Mouse (Mus musculus) monocyte, adult 5-6 weeks (primary cell): ENCODE measurements around the gene Ier5. TPM values are rescaled to one million over a fixed set of nuclear protein-coding genes. Genes with fewer than 3 reads are reported as not detected.

Source experiments
- ATAC-seq: fragments of 153-309, 156-312 bp; replicated peaks from 2 replicates; pipeline ENCODE4 v1.8.0; 2017; ENCODE audit warnings: mild to moderate bottlenecking; ENCODE audit not compliant: low TSS enrichment, insufficient number of reproducible peaks, severe bottlenecking, poor library complexity, low FRiP score
- total RNA-seq: library from RNA; stranded (forward); fragments of 200-1000, 200-491, 200-594 nt; gene quantifications from 3 replicates; pipeline ENCODE4 v1.2.3, GENCODE M21; 2017

The Ier5 gene
- total RNA-seq, 1 experiment from 2014 or later = 139 TPM

DNA sequence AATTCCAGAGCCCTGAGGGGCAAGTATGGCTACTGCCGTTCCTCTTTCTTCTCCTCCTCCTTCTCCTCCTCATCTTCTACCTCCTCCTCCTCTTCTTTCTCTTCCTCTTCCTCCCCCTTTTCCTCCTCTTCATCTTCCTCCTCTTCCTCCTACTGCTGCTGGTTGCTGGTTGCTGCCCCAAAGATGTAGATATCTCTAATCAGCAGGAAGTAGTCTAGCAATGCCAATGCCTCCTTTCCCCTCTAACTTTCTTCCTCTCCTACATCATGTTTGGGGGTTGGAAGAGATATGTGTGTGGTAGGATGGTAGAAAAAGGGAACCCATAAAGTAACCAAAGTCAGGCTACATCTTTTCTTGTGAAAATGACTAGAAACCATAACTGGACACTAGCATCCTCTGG lies 6.9 kb upstream of the Ier5 start:
- no peak for ATAC-seq

DNA sequence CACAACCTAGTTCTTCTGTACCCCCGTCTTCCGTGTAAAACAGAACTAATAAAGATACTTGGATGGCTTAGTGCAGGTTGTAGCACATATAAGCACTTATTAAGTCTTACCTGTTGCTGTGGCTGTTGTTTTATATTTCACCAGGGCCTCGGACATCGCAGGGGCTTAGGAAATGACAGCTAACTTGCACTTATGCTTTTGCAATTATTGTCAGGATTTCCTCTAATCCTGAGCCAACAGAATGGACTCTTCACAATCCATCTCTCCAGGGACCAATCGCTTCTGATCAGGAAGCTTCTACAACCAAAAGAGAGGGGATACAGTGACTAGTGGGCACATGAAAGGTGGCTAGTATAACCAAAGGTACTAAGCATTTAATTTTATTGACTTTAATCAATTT lies 4.6 kb upstream of the Ier5 start:
- no peak for ATAC-seq

DNA sequence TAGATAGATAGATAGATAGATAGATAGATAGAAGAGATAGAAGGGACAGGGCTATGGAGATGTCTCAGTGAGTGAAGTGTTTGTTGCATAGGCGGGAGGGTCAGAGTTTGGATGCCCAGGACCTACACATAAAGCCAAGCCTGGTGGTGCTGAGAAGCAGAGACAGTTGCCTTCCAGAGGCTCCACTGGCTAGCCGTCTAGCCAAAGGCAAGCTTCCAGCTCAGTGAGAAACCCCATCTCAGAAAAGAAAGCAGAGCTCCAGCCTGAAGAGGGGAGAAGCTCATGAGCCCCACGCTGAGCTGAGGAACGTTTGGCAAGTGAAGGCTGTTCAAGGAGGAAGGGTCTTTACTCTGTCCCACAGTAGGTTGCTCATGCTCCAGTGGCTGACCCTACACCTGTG lies 3.2 kb upstream of the Ier5 start:
- ATAC-seq = no peak

DNA sequence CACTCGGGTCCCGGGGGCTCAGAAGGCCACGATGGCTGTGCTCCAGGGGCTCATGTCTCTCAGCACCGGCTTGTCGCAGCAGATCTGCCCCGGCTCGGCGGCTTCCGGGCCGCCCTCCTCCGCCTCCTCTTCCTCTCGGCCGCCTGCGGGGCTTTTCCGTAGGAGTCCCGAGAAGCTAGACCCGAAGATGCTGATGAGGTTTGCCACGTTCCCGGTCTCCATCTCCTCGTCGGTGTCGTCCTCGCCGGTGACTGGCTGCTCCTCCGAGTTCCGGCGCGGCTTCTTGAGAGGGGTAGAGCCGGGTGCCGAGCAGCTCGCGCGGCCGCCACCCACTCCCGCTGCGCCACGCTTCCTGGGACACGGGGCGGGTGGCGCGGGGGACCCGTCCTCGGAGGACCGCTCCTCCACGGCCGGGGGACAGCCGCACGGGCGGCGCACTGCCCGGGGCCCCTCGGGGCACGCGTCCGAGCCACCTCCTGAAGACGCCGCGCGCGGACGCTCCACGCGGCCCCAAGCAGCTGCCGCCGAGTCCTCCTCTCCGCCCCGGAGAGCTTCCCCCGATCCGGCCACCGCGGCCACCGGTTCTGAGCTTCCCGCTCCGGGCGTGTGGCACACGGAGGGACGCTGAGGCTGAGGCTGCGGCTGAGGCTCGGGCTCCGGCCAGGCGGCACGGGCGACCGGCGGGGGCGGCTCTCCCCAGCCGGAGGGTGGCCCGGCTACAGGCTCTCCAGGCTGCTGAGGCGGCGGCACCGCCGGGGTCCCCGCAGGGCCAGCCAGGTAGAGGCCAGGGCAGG lies 753 bp downstream of the Ier5 start:
- no peak for ATAC-seq

DNA sequence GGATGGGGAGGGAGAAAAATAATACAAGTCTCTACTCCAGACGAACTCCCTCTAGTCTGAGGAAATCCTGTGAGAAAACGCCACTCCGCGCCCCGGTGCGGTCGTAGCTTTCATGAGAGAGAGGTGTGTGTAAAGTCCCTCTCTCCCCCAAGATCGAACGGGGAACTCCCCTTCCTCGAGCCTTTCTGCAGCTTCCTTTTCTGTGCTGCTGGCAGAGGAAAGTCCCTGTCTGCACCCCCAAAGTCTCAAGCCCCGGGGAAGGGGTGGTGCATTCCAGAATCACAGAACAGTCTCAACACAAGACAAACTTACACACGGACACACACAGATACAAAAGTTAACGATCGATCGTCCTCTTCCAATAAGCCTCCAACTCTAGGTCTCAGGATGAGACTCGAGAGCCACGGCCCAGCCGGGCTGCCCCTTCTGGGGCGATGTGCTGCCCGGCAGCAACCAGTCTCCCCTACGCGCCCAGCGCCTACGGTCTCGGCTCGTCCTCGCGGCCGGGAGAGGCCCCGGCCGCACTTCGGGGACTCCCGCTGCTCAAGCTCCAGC lies 1.4 kb downstream of the Ier5 start:
- ATAC-seq = peak; percentile 45; the same call in 1 of the 2 replicates

DNA sequence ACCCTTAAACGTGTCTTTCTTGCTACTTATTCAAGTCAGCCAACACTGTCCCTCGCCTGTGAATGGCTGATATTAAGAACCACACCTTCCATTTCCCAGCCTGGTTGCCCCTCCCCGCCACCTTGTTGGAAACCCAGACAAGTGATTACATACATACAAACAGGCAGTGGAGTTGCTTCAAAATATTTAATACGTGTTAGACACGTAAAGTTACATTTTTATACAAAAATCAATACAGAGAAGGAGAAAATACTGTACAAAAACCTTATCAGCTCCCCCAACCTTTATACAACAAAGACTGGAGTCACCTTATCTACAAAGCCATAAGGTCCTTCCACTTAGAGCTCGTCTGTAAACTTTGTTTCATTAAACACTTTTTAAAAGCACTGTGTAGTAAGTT lies 2.1 kb downstream of the Ier5 start:
- ATAC-seq = no peak

DNA sequence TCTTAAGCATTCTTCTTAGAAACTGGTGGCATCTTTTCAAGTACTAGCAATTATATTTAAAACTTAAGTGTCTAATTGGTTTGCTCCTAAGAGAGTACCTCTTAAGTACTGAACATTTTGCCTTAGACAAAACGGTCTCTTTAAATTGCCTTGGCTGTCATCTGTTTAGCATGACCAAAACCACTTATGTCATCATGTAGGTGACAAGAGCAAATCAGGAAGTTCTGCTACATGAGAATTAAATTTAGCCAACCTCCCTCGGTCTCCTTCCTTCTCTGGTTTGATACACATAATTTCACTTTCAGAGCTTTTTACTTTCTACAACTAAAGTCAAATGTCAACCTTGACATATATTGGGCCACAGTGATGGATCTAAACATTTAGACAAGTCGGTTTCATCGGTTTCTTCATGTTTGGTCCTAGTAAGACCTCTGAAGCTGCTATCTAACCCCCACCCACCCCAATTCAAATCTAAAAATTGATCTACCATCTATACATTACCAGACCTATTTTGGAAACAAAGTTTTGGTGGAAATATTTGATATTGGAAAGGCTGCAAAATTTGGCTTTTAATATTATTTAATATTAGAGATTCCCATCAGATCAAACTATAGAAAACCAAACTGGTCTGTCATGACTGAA lies 2.7 kb downstream of the Ier5 start:
- peak; percentile 58 for ATAC-seq

DNA sequence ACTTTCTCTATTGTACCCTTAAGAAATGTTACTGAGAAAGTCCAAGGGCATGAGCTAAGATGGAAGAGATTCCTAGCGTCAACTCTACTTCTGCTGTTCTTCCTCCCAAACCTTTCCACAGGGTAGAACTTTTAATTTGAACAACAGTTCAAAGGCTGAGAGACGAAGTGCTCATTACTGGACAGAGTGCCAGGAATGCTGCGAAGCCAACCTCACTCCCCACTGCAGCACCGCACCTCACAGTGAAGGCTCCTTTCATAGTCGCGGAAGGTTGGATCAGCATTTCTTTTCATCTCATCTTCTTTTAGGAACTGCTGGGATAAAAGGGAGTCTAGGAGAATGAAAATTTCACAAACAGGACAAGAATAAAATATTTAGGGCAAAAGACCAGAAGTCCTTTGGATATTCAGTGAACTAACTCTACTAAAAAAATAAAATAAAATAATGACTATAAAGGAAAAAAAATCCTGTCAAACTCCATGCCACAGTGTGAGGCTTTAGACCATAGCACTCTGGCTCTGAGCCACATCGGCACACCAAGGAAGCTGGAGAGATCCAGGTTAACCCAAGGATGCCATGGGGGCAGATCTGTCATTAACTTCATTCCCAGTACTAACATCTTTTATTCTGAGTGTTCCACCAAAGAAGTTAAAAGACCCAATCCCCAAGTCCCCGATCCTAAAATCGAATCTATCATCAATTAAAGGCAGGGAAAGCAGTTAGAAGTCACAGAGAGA lies 5.3 kb downstream of the Ier5 start:
- no peak for ATAC-seq

DNA sequence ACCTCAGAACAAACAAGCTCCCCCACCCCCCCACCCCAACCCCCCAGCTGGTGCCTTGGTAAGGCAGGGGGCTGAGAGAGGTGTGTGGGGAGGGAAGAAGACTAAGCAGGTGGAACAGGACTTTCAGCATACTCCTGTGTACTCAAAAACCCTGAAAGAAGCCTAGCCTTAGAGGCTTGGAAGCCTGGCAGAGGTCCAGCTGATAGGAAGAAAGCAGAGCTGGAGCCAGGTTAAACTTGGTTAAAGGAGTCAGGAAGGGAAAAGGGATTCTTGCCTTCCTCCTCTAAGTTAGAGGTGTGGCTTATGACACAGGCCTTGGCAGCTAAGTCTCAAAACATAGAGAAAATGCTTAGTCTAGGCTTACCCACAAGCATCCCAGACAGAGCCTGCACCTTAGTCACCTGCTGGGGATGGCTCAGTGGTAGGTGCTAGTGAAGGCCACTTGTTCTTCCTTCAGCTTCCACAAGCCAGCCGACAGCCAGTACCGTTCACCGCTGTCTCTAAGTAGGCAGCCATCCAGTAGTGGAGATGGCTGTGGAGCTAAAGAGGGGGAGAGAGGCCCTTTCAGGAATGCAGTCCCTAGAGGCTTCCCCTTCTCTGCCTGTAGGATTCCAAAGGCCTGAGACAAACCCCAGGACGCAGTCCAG lies 6.2 kb downstream of the Ier5 start:
- no peak for ATAC-seq

DNA sequence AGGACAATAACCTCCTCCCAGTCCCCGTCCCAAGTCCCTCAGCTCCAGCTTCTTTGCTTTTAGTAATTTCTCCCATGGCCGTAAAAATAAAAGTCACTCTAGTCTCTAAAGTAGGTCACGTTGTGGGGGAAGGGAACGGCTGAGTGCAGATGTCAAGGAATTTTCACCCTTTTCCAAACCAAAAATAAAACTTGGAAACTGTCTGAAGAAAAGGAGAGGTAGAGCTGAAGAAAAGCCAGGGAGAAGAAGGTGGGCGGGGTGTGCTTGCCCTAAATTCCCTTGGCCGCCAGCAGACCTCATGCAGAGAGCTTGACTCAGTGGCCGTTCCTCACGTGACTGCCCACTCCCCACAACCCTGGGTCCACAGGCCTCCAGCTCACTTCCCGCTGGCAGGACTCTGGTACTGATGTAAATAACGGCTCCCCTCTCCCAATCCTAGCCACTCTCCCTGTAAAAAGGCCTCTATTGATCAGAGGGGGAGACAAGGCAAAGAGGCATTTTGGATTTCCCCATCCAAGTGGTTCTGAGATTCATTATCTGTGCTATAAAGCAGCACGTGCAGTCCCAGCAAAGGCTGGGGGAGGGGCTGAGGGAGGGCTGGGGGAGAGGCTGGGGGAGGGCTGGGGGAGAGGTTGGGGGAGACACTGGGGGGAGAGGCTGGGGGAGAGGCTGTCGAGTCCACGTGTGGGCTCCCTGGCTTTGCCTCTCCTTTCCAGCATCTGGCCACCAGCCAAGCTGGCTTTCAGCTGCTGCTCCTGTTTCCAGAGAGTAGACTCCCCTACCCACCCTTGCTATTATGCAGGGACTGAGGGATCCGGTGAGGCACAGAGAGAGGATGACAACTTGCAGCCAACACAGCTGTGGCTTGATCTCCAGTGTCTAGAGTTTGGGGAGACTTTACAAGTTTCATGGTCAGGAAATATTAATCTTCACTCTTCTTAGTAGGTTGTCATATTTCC lies 7.3 kb downstream of the Ier5 start:
- ATAC-seq = no peak

DNA sequence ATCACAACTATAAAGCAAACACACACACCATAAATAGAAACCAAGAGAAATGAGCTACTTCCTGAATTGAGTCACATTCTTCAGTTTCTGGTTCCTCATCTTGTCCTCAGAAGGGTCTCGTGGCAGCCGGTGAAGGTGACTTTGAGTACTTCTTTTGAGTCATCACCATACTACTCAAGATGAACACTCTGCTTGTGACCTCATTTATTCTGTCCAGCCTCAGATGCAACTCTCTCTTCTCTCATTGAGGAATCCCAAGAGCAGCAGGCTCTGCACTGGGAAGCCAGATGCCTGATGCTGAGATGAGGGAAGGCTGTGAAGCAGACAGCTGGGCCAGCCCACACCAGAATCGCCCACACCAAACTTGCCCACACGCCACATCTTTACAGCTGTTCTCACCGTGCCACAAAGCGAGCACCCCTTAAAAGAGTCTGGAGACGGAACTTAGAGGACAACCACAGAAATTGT lies 8.0 kb downstream of the Ier5 start:
- peak; percentile 91 for ATAC-seq

DNA sequence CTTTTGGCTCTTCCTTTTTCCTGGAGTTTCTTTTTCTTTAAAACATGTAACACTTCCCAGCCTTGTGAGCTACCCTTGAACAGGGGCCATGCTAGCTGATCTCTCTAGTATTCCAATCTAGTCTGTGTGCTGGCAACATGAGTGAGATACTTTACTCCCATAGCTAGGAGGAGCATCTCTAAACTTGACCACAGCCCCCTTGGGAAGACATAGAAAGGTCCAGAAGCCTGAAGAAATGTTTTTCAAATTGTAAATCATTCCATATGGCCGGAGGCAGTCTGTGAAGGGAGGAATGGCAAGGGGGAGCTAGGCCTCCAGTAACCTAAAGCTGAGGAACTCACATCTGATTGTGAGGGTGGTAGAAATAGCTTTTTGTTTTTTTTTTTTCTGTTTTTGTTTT lies 8.7 kb downstream of the Ier5 start:
- no peak for ATAC-seq

DNA sequence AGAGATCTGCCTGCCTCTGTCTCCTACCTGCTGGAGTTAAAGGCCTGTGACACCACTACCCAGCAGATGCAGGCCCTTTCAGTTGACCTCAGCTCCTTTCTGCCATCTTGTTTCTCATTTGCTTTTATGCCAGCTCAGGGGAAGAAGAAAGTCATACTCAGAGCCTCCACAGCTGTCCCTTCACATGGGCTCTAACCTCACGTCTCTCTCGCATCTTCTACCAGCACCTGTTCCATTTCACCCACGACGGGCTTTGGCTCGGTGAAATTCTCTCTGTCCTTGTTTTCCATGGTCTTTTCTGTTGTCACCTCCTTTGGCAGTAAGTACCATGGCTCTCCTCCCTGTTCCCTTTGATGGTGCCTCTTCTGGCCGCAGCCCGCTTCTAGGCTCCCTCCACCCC lies 9.1 kb downstream of the Ier5 start:
- no peak for ATAC-seq

DNA sequence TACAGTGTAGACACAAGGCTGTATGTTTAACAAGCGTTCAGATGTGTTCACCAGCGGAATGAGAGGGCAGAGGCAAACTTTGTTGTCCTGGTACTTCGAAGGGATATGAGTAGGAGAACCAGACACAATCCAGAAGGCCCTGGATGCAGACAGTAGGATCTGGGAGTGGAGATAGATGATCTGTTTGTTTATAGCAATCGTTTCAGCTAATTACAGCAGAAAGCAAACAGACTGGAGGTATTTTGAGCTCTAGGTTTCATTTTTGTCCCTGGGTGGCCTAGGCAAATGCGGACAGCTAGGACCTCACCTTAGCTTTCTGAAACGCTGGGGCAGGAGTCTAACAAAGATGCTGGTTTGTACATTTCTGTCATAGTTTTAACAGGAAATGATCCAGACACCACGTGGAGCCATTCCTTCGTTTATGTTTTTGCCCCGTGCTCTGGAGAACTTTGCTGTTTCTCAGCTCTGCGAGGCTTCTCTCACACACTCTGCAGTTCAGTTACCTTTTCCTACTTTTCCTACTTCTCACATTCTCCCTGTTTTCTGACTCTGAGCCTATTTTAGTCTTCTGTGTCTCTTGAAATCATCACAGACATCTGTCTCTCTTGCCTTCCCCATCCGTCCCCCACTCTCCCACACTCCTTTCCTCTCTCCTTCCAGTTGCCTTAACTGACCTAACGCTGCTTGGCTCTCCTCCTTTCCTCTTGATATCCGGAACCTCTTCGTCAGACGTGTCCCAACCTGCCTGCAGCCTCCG lies 10.4 kb downstream of the Ier5 start:
- ATAC-seq = no peak

DNA sequence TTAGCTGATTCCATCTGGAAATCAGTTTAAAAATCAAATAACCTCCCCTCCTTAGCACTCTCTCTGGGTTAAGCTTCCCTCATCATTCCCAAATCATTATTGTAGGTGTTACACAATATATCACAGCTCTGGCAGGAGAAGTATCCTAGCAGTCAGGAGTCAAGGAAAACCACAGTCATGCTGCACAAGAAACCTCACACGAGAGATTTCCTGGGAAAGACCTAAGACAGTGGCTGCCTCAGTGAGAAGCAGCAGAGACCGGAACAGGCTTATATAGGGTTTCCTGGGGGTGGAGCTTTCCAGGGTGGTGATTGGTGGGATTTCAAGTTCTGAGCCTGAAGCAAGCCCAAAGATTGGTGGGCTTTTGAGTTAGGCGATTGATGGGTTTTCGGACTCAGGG lies 11.4 kb downstream of the Ier5 start:
- no peak for ATAC-seq

DNA sequence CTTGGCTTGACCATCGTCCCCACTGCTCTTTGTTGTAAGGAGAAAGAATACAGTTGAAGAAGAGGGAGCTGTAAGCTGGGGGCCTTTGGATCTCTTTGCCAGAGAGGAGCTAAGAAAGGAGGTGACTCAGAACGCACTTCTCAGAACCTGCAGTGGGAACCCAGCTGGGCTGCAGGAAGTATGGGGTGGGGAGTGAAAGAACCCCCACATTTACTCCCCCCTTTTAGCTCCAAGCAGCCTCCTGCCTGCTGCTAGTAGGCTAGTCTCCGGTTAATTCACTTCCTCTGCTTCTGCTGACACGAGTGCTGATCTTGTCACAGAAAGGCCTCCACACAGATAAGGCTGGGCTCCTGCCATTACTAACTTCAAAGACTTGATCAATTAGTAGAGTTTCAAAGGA lies 12.5 kb downstream of the Ier5 start:
- ATAC-seq = no peak

DNA sequence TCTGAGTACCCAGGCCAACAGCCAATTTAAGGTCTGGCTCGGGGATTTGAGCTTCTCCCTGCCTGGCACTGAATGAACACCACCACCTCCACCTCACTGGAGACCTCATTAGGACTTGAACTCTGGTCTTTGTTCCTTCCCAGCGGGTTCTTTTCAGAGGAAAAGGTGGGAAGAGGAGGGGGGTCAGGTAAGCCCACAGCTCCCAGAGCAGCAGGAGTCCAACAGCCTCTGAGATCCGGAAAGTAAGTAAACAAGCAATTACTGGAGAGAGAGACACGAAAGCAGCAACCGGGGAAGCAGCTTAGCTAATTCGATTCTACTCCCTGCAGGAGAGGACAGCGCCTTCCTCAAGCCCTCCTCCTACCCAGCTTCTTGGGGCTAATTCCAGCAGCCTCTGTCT lies 13.0 kb downstream of the Ier5 start:
- ATAC-seq = no peak
